Mouse (Mus musculus): ENCODE data around the gene Eef1akmt3. TPM values are rescaled to one million over a fixed set of nuclear protein-coding genes. Genes with fewer than 3 reads are reported as not detected.
"Not testable (repeated sequence)": the region's sequence is repeated elsewhere in the genome, so short reads cannot be mapped to it uniquely, and the experiment has no call there.

The Eef1akmt3 gene
- polyA plus RNA-seq, 1 experiment from 2014 or later: 0.34 TPM

DNA sequence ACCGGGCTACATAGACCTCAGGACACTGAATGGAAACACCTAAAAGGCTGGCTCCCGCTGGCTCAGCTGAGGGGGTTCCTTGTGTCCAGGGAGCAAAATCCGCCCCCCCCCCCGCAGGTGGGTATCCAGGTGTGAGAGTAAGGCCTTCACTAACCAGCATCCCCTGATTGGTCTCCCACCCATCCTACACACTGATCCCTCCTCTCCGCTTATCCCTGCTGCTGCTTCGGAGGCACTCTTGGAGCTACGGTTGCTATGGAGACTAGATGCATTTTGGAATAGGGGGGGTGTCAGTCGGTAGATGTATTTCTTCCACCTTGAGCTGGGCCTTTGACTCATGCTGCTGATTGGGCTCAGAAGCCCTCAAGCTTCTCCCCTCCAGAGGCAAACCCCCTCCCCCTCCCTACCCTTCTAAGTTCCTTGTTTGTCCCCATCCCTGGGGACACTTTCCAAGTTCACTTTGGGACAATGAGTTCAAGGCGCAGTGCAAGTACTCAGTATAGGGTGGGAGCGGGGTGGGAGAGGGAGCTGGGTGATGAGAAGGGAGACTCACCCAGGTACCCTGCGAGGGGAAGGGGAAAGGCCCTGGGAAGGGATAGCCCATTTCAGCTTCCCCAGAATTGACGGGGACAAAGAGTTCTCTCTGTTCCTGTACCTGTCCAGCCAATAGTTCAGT lies 36.8 kb upstream of the Eef1akmt3 start:
- H3K9ac ChIP-seq: peak overlapping the region; percentile 93
- H3K27me3 ChIP-seq: peaks cover 79% of the 10 kb centered on the region
- peak overlapping the region; percentile 56 for H3K27ac ChIP-seq
- WGBS: 3% methylated on average over 12 of the region's 12 CpGs
- peaks cover 49% of the 10 kb centered on the region for H3K4me1 ChIP-seq
- H3K36me3 ChIP-seq: no peaks in the 10 kb centered on the region
- no peaks in the 10 kb centered on the region for H3K9me3 ChIP-seq (replicated peaks)
- peak overlapping the region; percentile 70; the same call in 1 of the 2 replicates for H3K4me3 ChIP-seq
- ATAC-seq (ENCODE audit: low FRiP score): peak; percentile 55
- H3K4me2 ChIP-seq (replicated peaks): peak overlapping the region; percentile 97

DNA sequence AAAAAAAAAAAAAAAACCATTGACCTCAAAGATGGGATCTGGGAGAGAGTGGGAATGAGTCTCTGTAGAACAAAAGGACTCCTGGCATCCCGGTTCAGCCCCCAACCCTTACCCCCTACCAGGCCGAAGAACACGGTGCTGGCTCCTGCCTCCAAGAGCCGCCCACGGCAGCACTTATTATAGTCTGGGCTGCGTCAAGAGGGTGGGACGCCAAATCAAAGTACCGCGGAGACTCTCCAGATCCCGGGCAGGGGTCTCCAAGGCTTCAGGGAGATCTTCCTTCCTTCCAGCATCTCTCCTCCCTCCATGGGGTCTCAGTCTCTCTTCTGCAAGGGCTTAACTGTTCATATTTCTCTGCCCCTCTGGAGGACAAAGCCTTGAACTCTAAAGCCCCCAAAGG lies 36.2 kb upstream of the Eef1akmt3 start:
- Histone ChIP-seq H3K4me3 (peak overlapping the region; percentile 70; the same call in 1 of the 2 replicates), H3K27me3 (peaks cover 73% of the 10 kb centered on the region), H3K9ac (peak overlapping the region; percentile 27; the same call in 1 of the 2 replicates), H3K4me1 (peaks cover 48% of the 10 kb centered on the region), H3K4me2 (replicated peaks) (peak overlapping the region; percentile 97), H3K27ac (peak overlapping the region; percentile 56), H3K9me3 (replicated peaks) (no peaks in the 10 kb centered on the region), H3K36me3 (no peaks in the 10 kb centered on the region)
- 5% methylated on average over 10 of the region's 10 CpGs for WGBS
- ATAC-seq (ENCODE audit: low FRiP score): no peak

DNA sequence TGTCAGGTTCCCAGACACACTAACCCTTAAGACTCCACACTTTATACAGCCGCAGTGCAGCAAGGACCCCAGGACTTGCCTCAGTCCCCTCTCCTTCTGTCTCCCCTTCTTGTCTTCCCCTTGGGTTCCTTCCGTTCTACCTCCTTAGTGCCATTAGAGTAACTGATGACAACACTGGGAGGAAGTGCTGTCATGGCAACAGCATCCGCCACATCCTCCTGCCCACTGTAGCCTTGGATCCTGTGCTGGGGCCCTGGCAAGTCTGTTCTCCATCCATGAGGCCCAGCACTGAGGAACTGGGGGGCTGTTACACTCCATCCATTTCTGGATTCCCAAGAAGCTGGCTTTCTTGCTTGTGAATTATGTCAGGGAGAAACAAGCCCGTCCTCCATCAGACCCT lies 34.8 kb upstream of the Eef1akmt3 start:
- Histone ChIP-seq H3K27me3 (peaks cover 59% of the 10 kb centered on the region), H3K27ac (no peak overlapping the region), H3K4me3 (no peak overlapping the region), H3K4me2 (replicated peaks) (no peak overlapping the region), H3K9ac (no peak overlapping the region), H3K4me1 (peaks cover 37% of the 10 kb centered on the region), H3K9me3 (replicated peaks) (no peaks in the 10 kb centered on the region), H3K36me3 (no peaks in the 10 kb centered on the region)
- WGBS: 46% methylated on average over 4 of the region's 4 CpGs
- ATAC-seq (ENCODE audit: low FRiP score): no peak

DNA sequence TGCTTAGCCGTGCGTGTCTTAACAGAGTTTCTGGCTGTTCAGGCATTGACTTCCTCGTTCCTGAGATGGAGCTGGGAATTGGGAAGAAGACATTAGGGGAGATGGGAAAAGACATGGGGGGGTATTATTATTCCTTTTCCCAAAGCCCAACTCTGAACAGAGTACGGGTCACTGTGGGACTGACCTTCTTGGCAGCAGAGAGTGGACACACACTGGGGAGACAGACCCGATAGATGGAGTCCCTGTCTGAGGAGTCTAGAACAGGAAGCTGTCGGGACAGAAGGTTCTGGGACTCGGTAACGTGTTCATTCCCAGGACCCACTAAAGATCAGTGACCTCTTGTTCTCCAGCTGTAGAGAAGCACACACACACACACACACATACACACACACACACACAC lies 34.3 kb upstream of the Eef1akmt3 start:
- no peak overlapping the region for H3K9ac ChIP-seq
- H3K27ac ChIP-seq: no peak overlapping the region
- ATAC-seq (ENCODE audit: low FRiP score): no peak
- WGBS: 61% methylated on average over 8 of the region's 8 CpGs
- peaks cover 54% of the 10 kb centered on the region for H3K27me3 ChIP-seq
- H3K4me2 ChIP-seq (replicated peaks): no peak overlapping the region
- no peaks in the 10 kb centered on the region for H3K9me3 ChIP-seq (replicated peaks)
- H3K36me3 ChIP-seq: no peaks in the 10 kb centered on the region
- H3K4me3 ChIP-seq: no peak overlapping the region
- peaks cover 37% of the 10 kb centered on the region for H3K4me1 ChIP-seq

DNA sequence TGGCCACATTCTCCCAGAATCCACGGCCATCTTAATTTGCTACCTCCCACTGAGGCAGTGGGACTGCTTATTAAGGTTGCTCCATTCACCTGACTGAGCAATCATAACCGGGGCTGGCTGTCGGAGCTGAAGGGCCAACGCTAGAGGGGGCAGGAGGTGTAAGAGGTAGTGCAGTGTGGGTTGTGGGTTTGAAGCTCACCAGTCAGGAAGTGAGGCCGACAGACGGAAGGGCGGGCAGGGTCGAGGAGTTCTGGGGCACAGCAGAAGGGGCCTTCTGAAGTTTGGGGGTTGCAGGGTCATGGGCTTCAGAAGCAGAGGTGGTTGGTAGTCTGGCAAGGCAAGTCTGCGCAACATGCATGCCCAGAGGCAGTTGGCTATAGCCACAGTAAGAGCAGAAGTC lies 33.8 kb upstream of the Eef1akmt3 start, which contains the start of gene Agap2:
Gene Agap2, plus strand, starts transcription at position 205 of the 400 bp plus-strand sequence.
- no peak within 1 kb of the TSS for H3K4me2 ChIP-seq (replicated peaks)
- H3K27ac ChIP-seq: no peak within 1 kb of the TSS
- H3K9me3 ChIP-seq (replicated peaks): no peaks in the 10 kb centered on the region
- H3K9ac ChIP-seq: no peak within 1 kb of the TSS
- no peak within 1 kb of the TSS for H3K4me3 ChIP-seq
- H3K36me3 ChIP-seq: no peaks in the 10 kb centered on the region
- no peak for ATAC-seq (ENCODE audit: low FRiP score)
- WGBS: 66% methylated on average over 9 of the region's 9 CpGs
- peaks cover 31% of the 10 kb centered on the region for H3K4me1 ChIP-seq
- peaks cover 49% of the 10 kb centered on the region for H3K27me3 ChIP-seq

DNA sequence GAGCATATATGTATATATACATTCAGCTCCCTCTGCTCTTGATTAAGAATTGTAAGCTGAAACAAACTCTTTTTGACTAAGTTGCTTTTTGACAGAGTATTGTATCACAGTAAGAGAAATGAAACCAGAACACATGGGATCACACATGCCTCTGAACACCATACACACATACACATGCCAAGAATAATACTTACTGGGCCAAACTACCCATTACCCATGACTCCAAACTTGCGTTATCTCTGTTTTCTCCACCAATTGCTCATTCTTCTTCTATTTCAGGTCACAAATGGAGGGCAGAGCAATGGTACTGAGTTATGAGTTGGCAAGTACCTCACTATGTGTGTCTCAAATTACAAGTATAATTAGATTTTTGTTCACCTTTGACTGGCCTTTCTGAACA lies 32.7 kb upstream of the Eef1akmt3 start:
- 100% methylated on average over 1 of the region's 1 CpGs for WGBS
- H3K27ac ChIP-seq: no peak overlapping the region
- H3K9ac ChIP-seq: no peak overlapping the region
- peaks cover 38% of the 10 kb centered on the region for H3K27me3 ChIP-seq
- ATAC-seq (ENCODE audit: low FRiP score): no peak
- H3K4me1 ChIP-seq: peaks cover 27% of the 10 kb centered on the region
- H3K9me3 ChIP-seq (replicated peaks): no peaks in the 10 kb centered on the region
- no peak overlapping the region for H3K4me3 ChIP-seq
- H3K36me3 ChIP-seq: no peaks in the 10 kb centered on the region
- H3K4me2 ChIP-seq (replicated peaks): no peak overlapping the region

DNA sequence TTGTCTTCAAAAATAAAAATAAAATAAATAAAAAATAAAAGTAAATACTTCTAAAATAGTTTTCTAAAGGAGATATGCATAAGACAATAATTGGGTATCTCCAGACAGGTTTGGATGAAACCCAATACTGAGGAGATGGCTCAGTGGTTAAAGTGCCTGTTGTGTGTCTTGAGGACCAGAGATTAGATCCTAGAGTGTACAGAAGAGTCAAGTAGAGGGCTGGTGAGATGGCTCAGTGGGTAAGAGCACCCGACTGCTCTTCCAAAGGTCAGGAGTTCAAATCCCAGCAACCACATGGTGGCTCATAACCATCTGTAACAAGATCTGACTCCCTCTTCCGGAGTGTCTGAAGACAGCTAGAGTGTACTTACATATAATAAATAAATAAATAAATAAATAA lies 31.7 kb upstream of the Eef1akmt3 start:
- H3K9me3 ChIP-seq (replicated peaks); H3K4me3 ChIP-seq; H3K9ac ChIP-seq; H3K4me2 ChIP-seq (replicated peaks); H3K36me3 ChIP-seq; H3K27ac ChIP-seq; ATAC-seq (ENCODE audit: low FRiP score): not testable (repeated sequence)
- 81% methylated on average over 2 of the region's 2 CpGs for WGBS
- peaks cover 31% of the 10 kb centered on the region for H3K4me1 ChIP-seq
- H3K27me3 ChIP-seq: peaks cover 29% of the 10 kb centered on the region

DNA sequence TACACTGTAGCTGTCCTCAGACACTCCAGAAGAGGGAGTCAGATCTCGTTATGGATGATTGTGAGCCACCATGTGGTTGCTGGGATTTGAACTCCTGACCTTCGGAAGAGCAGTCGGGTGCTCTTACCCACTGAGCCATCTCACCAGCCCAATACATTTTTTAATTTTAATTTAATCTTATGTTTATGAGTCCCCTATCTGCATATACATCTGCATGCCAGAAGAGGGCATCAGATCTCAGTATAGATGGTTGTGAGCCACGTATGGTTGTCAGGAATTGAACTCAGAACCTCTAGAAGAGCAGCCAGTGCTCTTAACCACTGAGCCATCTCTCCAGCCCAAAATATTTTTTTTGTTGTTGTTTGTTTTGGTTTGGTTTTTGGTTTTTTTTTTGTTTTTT lies 31.0 kb upstream of the Eef1akmt3 start:
- Histone ChIP-seq H3K27me3 (peaks cover 23% of the 10 kb centered on the region), H3K36me3 (peaks cover 12% of the 10 kb centered on the region), H3K4me1 (peaks cover 27% of the 10 kb centered on the region)
- 85% methylated on average over 4 of the region's 4 CpGs for whole genome bisulfite sequencing
- H3K4me2 ChIP-seq (replicated peaks); H3K9me3 ChIP-seq (replicated peaks); H3K4me3 ChIP-seq; H3K9ac ChIP-seq; ATAC-seq (ENCODE audit: low FRiP score); H3K27ac ChIP-seq: not testable (repeated sequence)

DNA sequence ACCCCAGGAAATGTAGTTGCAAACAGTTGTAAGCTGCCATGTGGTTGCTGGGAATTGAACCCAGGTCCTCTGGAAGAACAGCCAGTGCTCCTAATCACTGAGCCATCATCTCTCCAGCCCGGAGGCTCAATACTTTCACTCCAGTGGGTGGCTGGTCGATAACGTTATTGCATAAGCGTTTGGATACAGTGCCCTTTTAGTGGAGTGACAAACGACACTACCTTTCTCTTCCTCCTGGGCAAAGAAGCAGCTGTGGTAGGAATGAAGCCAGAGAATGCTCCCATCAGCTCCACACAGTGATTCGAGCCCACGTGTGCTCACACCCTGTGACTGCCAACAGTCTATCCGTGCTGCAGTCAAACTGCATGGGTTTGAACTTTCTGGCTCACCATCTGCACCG lies 29.9 kb upstream of the Eef1akmt3 start:
- Histone ChIP-seq H3K4me1 (peaks cover 29% of the 10 kb centered on the region), H3K27ac (no peak overlapping the region), H3K9me3 (replicated peaks) (no peaks in the 10 kb centered on the region), H3K27me3 (peaks cover 14% of the 10 kb centered on the region), H3K4me2 (replicated peaks) (peak overlapping the region; percentile 96), H3K36me3 (peaks cover 22% of the 10 kb centered on the region), H3K4me3 (peak overlapping the region; percentile 58), H3K9ac (peak overlapping the region; percentile 77; the same call in 1 of the 2 replicates)
- 78% methylated on average over 9 of the region's 9 CpGs for WGBS
- ATAC-seq (ENCODE audit: low FRiP score): no peak

DNA sequence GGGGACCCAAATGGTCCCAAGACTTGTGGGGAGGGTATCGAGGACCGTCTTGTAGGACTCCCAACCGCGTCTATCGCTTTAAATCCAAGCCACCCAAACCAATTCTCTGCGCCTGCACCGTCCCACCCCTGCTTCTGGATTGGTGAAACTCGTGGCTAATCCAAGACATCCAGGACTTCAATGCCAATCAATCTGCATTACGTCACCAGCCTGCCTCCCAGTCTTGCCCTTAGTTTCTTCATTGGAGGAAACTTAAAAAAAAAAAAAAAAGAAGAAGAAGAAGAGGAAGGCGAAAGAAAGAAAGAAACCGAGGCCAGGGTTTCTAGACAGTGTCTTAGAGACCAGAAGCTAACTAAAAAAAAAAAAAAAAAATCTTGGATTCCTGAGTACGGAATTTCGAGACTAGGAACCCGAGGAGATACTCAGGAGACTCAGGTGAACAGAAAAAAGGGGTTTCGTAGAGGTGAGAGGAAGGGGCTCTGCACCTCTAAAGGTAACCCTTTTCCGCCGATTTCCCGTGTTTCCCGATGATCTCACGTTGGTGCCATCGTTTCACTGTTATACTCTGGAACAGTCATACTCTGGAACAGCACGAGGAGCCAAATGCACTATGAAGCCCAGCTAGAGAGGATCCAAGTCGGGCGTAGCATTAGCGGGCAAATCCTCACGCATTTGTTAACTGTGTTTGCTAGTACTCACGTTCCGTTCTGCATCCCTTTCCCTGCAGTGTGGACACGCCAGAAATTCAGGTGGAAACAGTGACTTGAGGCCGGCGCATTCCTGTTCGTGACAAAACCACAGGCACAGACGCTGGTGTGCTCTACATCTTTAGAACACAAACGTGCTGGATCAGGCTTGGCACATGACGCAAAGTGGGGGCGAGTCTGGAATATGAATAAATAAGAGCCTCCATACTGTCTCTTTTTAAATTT lies 29.1 kb upstream of the Eef1akmt3 start, which contains the start of gene Tspan31:
Gene Tspan31, minus strand, starts transcription at position 75 of the 932 bp plus-strand sequence.
- Histone ChIP-seq H3K27ac (peak within 1 kb of the TSS; percentile 94), H3K9ac (peak within 1 kb of the TSS; percentile 77), H3K4me3 (peak within 1 kb of the TSS; percentile 58), H3K4me2 (replicated peaks) (peak within 1 kb of the TSS; percentile 96), H3K36me3 (peaks cover 30% of the 10 kb centered on the region), H3K9me3 (replicated peaks) (no peaks in the 10 kb centered on the region), H3K4me1 (peaks cover 34% of the 10 kb centered on the region), H3K27me3 (peaks cover 7% of the 10 kb centered on the region; the same call in 1 of the 2 replicates)
- 2% methylated on average over 36 of the region's 36 CpGs for WGBS
- ATAC-seq (ENCODE audit: low FRiP score): peak; percentile 90

DNA sequence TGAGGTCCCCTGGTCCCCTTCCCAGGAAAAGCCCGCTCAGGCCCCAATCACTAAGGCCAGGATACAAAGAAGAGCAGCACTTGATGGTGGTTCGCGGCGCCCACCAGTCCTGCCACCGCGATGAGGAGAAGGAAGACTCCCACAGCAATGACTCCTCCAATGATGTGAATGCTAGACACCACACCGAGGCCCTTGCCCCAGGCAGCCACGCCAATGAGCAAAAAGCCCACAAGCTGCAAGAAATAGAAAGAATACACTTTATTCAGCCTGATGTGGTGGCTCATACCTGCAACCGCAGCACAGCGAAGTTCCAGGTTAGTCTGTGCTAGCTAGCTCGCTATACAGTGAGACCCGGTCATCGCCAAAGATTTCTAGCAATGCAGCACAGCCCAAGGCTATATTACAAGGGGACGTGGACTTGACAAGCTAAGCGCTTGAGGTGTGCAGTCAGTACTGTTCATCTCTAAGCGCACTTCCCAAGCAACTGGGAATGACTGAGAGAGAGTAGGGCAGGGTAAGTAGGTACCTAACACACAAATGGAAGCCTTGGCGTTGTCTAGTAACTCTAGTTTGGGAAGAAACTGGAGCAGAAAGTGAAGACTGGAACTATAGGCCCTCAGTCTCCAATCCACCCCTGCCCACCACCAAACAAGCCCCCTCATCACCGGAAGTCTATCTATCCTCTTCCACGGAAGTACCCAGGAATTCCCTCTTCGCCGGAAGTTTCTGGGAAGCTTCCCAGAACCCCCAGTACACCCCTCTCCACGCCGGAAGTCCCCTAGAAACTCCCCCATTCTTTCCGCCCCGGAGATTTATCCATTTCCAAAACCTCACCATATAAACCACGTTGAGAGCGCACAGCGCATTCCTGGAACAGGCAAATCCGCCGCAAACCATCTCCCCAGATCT lies 28.2 kb upstream of the Eef1akmt3 start:
- H3K4me2 ChIP-seq (replicated peaks): peak overlapping the region; percentile 96
- WGBS: 9% methylated on average over 30 of the region's 30 CpGs
- peak; percentile 83 for ATAC-seq (ENCODE audit: low FRiP score)
- no peaks in the 10 kb centered on the region for H3K27me3 ChIP-seq
- peaks cover 43% of the 10 kb centered on the region for H3K4me1 ChIP-seq
- H3K4me3 ChIP-seq: peak overlapping the region; percentile 58
- peak overlapping the region; percentile 94 for H3K27ac ChIP-seq
- H3K9me3 ChIP-seq (replicated peaks): no peaks in the 10 kb centered on the region
- peaks cover 37% of the 10 kb centered on the region for H3K36me3 ChIP-seq
- peak overlapping the region; percentile 76 for H3K9ac ChIP-seq
